Comparison of ENCODE assay signal across 8 mouse cellular contexts in the genomic region with DNA sequence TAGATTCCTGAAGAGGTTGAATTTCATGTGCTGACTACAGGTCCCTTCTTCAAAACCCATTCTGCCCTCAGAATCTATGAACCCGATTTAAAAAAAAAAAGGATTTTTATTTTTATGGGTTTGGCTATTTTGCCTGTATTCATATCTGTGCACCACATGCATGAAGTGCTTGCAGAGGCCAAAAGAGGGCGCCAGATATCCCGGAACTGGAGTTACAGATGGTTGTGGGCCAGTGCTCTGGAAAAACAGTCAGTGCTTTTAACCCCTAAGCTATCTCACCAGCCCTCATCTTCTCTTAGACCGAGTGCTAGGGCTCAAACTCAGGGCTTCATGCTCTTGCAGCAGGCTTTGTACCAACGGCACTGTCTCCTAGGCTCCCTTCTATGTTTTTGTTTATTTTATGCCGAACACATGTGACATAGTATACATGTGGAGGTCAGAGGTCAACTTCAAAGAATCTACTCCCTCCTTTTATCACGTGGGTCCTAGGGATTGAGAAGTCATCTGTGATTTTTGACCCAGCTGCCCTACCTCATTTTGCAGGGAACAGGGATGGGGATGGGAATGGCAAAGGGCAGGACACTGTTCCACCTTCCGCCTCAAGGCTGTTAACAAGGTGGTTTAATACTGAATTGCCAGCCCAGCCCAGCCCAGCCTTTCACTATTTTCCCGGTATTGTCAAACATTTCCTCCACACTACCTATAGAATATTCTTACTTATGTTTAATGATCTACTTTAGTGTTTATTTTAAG. TPM values are rescaled to one million over a fixed set of nuclear protein-coding genes. Genes with fewer than 3 reads are reported as not detected.
DNase-seq lines count a peak whose midpoint lies in the region; ATAC-seq and TF ChIP-seq lines count a peak whose summit lies in the region.

No protein-coding gene starts in this region.

- WGBS in hindbrain, embryonic 11.5 days, result 53% methylated on average over 9 of the region's 9 CpGs
- 55% methylated on average over 9 of the region's 9 CpGs for WGBS in hindbrain, embryonic 12.5 days

- no peaks in the 10 kb centered on the region for H3K27me3 ChIP-seq in hindbrain, embryonic 11.5 days (ENCODE audit: control insufficient read depth, insufficient read depth, low read length)
- no peaks in the 10 kb centered on the region for H3K27me3 ChIP-seq in hindbrain, embryonic 12.5 days

- no peak overlapping the region for H3K9ac ChIP-seq in hindbrain, embryonic 11.5 days (ENCODE audit: low read depth, low read length)
- H3K9ac ChIP-seq in hindbrain, embryonic 12.5 days, result no peak overlapping the region

- no peak for ATAC-seq in hindbrain, embryonic 11.5 days (ENCODE audit: low FRiP score)
- no peak for ATAC-seq in hindbrain, embryonic 12.5 days (ENCODE audit: low FRiP score)
- no peak for ATAC-seq in erythroblast, adult 5-6 weeks (replicated peaks; ENCODE audit: low FRiP score, poor library complexity, severe bottlenecking)

- no peaks in the 10 kb centered on the region for H3K36me3 ChIP-seq in hindbrain, embryonic 11.5 days (ENCODE audit: control insufficient read depth, insufficient read depth, low read length)
- H3K36me3 ChIP-seq in hindbrain, embryonic 12.5 days, result no peaks in the 10 kb centered on the region

- H3K9me3 ChIP-seq in hindbrain, embryonic 11.5 days (ENCODE audit: control insufficient read depth, low read length), result no peaks in the 10 kb centered on the region
- H3K9me3 ChIP-seq in hindbrain, embryonic 12.5 days (replicated peaks), result no peaks in the 10 kb centered on the region

- H3K27ac ChIP-seq in hindbrain, embryonic 11.5 days (ENCODE audit: low read depth, low read length), result no peak overlapping the region
- no peak overlapping the region for H3K27ac ChIP-seq in hindbrain, embryonic 12.5 days

- no peak overlapping the region for H3K4me3 ChIP-seq in hindbrain, embryonic 11.5 days (ENCODE audit: low read depth, low read length)
- H3K4me3 ChIP-seq in hindbrain, embryonic 12.5 days, result no peak overlapping the region

- no peaks in the 10 kb centered on the region for H3K4me1 ChIP-seq in hindbrain, embryonic 11.5 days (replicated peaks; ENCODE audit: control insufficient read depth, insufficient read depth, low read length)
- no peaks in the 10 kb centered on the region for H3K4me1 ChIP-seq in hindbrain, embryonic 12.5 days

- peak; percentile 26; the same call in 1 of the 2 replicates for TF ChIP-seq CTCF in brain, embryonic 14.5 days (IDR thresholded peaks at IDR 0.05; ENCODE audit: borderline replicate concordance, extremely low read depth, insufficient read depth, insufficient read length)

- TF ChIP-seq POLR2A in brain, embryonic 14.5 days (IDR thresholded peaks at IDR 0.05; ENCODE audit: borderline replicate concordance, extremely low read depth, insufficient read depth, insufficient read length, poor library complexity, severe bottlenecking), result no peak

- DNase-seq in hindbrain, embryonic 11.5 days (ENCODE audit: low spot score), result peak; percentile 37
- peak; percentile 45 to 53 for DNase-seq in B cell, adult 2 months
- no peak for DNase-seq in brain, embryonic 14.5 days (ENCODE audit: low read depth)
- peak; percentile 48 for DNase-seq in lung, postnatal 10 days
- no peak for DNase-seq in frontal cortex, adult 2 months (ENCODE audit: extremely low spot score in 1 of 2, low spot score in 1 of 2)
- DNase-seq in gastrocnemius, adult 18-20 months (ENCODE audit: low spot score), result no peak

- H3K4me2 ChIP-seq in hindbrain, embryonic 11.5 days (replicated peaks; ENCODE audit: low read depth, low read length), result no peak overlapping the region
- H3K4me2 ChIP-seq in hindbrain, embryonic 12.5 days (replicated peaks), result no peak overlapping the region

RNA-seq across cellular contexts. Expression of gene Tnfrsf21, which starts 30.3 kb away (rescaled TPM):
- polyA plus RNA-seq in hindbrain, embryonic 11.5 days (2014; fragmentation: Nextera tagmentation; extraction: Ambion mirVana), result 29.5 and 32.4 TPM in 2 replicates
- 44.9 and 50.3 TPM in 2 replicates for polyA plus RNA-seq in hindbrain, embryonic 12.5 days (2016; fragmentation: Nextera tagmentation; extraction: Ambion mirVana)
- polyA plus RNA-seq in brain, embryonic 14.5 days (2012; rRNA removed), result 58.2 and 70.6 TPM in 2 replicates
- 48.3 and 48.4 TPM in 2 replicates for polyA plus RNA-seq in frontal cortex, adult 2 months (2012; rRNA removed)
- 10 to 100 TPM; 18.4 TPM for total RNA-seq in gastrocnemius, adult 18-20 months (2021)
- total RNA-seq in erythroblast, adult 5-6 weeks (2015; ENCODE audit: low replicate concordance), result 21.1 and 27.8 TPM in 2 replicates
- 17.6 and 24.6 TPM in 2 replicates for total RNA-seq in erythroblast, adult 5-6 weeks (2017; ENCODE audit: low replicate concordance)

Comparison
In these comparisons a context has a peak if more than half of its experiments do, and no peak if none do; other contexts are left out.
1. DNase-seq: peak in hindbrain, embryonic 11.5 days (single experiment), B cell, adult 2 months (2 of 2) and lung, postnatal 10 days (single experiment); none in brain, embryonic 14.5 days (single experiment), frontal cortex, adult 2 months (0 of 2) and gastrocnemius, adult 18-20 months (single experiment).